Mouse (Mus musculus): ENCODE measurements around the gene Sf3a3.

Gene Sf3a3

GRCm38 (mm10) chr4:124714545-124715481 lies at the start of gene Sf3a3:
Gene Sf3a3, plus strand, starts transcription at chr4:124714776.
- Histone ChIP-seq H3K36me3 (ENCODE audit: control insufficient read depth, insufficient read depth, low read length, poor library complexity, severe bottlenecking) (peaks cover 4% of the 10 kb centered on the region), H3K27me3 (ENCODE audit: control insufficient read depth, insufficient read depth, low read length, poor library complexity, severe bottlenecking) (no peaks in the 10 kb centered on the region)

GRCm38 (mm10) chr4:124667476-124668033 lies 47.0 kb upstream of the Sf3a3 start:
- DNase-seq (ENCODE audit: low read depth, low spot score) = no peak
- Histone ChIP-seq H3K27me3 (ENCODE audit: control insufficient read depth, insufficient read depth, low read length, poor library complexity, severe bottlenecking) (no peaks in the 10 kb centered on the region; the same call in 1 of the 2 replicates), H3K36me3 (ENCODE audit: control insufficient read depth, insufficient read depth, low read length, poor library complexity, severe bottlenecking) (no peaks in the 10 kb centered on the region)

More at GRCm38 (mm10) chr4:124714545-124715481, at the start of gene Sf3a3:
- DNase-seq (ENCODE audit: low read depth, low spot score) = peak; percentile 98

- DNase-seq (ENCODE audit: low read depth, low spot score) = no peak
- no peaks in the 10 kb centered on the region; the same call in 1 of the 2 replicates for H3K27me3 ChIP-seq (ENCODE audit: control insufficient read depth, insufficient read depth, low read length, poor library complexity, severe bottlenecking)
- no peaks in the 10 kb centered on the region for H3K36me3 ChIP-seq (ENCODE audit: control insufficient read depth, insufficient read depth, low read length, poor library complexity, severe bottlenecking)
These were observed 46.5 kb upstream of the Sf3a3 start for GRCm38 (mm10) chr4:124668078-124668477.

GRCm38 (mm10) chr4:124670232-124670631 lies 44.3 kb upstream of the Sf3a3 start:
- no peaks in the 10 kb centered on the region for H3K36me3 ChIP-seq (ENCODE audit: control insufficient read depth, insufficient read depth, low read length, poor library complexity, severe bottlenecking)
- peaks cover 1% of the 10 kb centered on the region; the same call in 1 of the 2 replicates for H3K27me3 ChIP-seq (ENCODE audit: control insufficient read depth, insufficient read depth, low read length, poor library complexity, severe bottlenecking)
- no peak for DNase-seq (ENCODE audit: low read depth, low spot score)

DNA sequence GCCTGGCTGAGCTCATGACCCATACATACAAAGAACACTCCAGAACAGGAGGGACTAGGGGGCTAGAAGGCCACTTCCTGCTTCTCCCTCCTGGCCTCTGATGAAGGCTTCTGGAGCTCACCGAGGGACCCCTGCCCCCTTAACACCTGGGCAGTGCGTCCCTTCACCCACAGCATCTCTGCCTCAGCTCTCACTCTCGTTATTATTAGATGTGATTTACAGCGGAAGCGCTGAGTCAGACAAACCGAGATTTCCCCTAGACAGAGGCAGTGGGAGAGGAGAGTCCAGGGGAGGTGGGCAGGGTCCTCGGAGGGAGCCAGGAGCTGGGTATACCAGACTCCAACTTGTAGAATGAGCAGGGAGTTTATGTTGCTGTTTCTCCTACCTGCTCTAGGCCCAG lies 43.0 kb upstream of the Sf3a3 start:
- Histone ChIP-seq H3K27me3 (ENCODE audit: control insufficient read depth, insufficient read depth, low read length, poor library complexity, severe bottlenecking) (peaks cover 1% of the 10 kb centered on the region; the same call in 1 of the 2 replicates), H3K36me3 (ENCODE audit: control insufficient read depth, insufficient read depth, low read length, poor library complexity, severe bottlenecking) (no peaks in the 10 kb centered on the region)
- no peak for DNase-seq (ENCODE audit: low read depth, low spot score)

GRCm38 (mm10) chr4:124672347-124673320 lies 41.9 kb upstream of the Sf3a3 start:
- DNase-seq (ENCODE audit: low read depth, low spot score) = peak; percentile 19
- Histone ChIP-seq H3K27me3 (ENCODE audit: control insufficient read depth, insufficient read depth, low read length, poor library complexity, severe bottlenecking) (peaks cover 1% of the 10 kb centered on the region; the same call in 1 of the 2 replicates), H3K36me3 (ENCODE audit: control insufficient read depth, insufficient read depth, low read length, poor library complexity, severe bottlenecking) (no peaks in the 10 kb centered on the region)

- Histone ChIP-seq H3K36me3 (ENCODE audit: control insufficient read depth, insufficient read depth, low read length, poor library complexity, severe bottlenecking) (no peaks in the 10 kb centered on the region; the same call in 1 of the 2 replicates), H3K27me3 (ENCODE audit: control insufficient read depth, insufficient read depth, low read length, poor library complexity, severe bottlenecking) (peaks cover 1% of the 10 kb centered on the region; the same call in 1 of the 2 replicates)
- no peak for DNase-seq (ENCODE audit: low read depth, low spot score)
These were observed 40.1 kb upstream of the Sf3a3 start for GRCm38 (mm10) chr4:124674334-124675032.

DNA sequence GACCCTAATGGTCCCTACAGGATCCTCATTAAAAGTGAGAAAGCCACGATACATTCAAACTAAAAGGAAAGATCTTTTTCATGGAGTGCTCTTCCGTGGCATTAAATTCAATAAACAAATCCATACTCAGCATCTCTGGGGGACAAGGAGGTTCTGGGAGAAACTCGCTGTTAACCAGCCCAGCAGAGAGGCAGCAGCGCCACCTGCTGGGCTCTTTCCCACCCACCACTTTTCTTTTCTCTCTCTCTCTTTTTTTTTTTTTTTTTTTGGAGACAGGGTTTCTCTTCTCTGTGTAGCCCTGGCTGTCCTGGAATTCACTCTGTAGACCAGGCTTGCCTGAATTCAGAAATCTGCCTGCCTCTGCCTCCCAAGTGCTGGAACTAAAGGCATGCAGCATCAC lies 39.5 kb upstream of the Sf3a3 start:
- H3K27me3 ChIP-seq (ENCODE audit: control insufficient read depth, insufficient read depth, low read length, poor library complexity, severe bottlenecking) = peaks cover 1% of the 10 kb centered on the region; the same call in 1 of the 2 replicates
- peak; percentile 67 for DNase-seq (ENCODE audit: low read depth, low spot score)

GRCm38 (mm10) chr4:124675958-124676357 lies 38.6 kb upstream of the Sf3a3 start:
- peaks cover 3% of the 10 kb centered on the region for H3K36me3 ChIP-seq (ENCODE audit: control insufficient read depth, insufficient read depth, low read length, poor library complexity, severe bottlenecking)
- peaks cover 1% of the 10 kb centered on the region; the same call in 1 of the 2 replicates for H3K27me3 ChIP-seq (ENCODE audit: control insufficient read depth, insufficient read depth, low read length, poor library complexity, severe bottlenecking)
- DNase-seq (ENCODE audit: low read depth, low spot score) = no peak

More for the DNA sequence above, 39.5 kb upstream of the Sf3a3 start:
- H3K36me3 ChIP-seq (ENCODE audit: control insufficient read depth, insufficient read depth, low read length, poor library complexity, severe bottlenecking) = no peaks in the 10 kb centered on the region; the same call in none of the 2 replicates

- H3K36me3 ChIP-seq (ENCODE audit: control insufficient read depth, insufficient read depth, low read length, poor library complexity, severe bottlenecking) = peaks cover 13% of the 10 kb centered on the region
- peak; percentile 51 for DNase-seq (ENCODE audit: low read depth, low spot score)
- no peaks in the 10 kb centered on the region for H3K27me3 ChIP-seq (ENCODE audit: control insufficient read depth, insufficient read depth, low read length, poor library complexity, severe bottlenecking)
These were observed 32.3 kb upstream of the Sf3a3 start for GRCm38 (mm10) chr4:124682270-124682669.

- no peak for DNase-seq (ENCODE audit: low read depth, low spot score)
- H3K36me3 ChIP-seq (ENCODE audit: control insufficient read depth, insufficient read depth, low read length, poor library complexity, severe bottlenecking) = peaks cover 13% of the 10 kb centered on the region
- no peaks in the 10 kb centered on the region for H3K27me3 ChIP-seq (ENCODE audit: control insufficient read depth, insufficient read depth, low read length, poor library complexity, severe bottlenecking)
These were observed 31.1 kb upstream of the Sf3a3 start for GRCm38 (mm10) chr4:124683474-124683873.

- peaks cover 13% of the 10 kb centered on the region for H3K36me3 ChIP-seq (ENCODE audit: control insufficient read depth, insufficient read depth, low read length, poor library complexity, severe bottlenecking)
- H3K27me3 ChIP-seq (ENCODE audit: control insufficient read depth, insufficient read depth, low read length, poor library complexity, severe bottlenecking) = no peaks in the 10 kb centered on the region
- DNase-seq (ENCODE audit: low read depth, low spot score) = peak; percentile 29
These were observed 29.6 kb upstream of the Sf3a3 start for GRCm38 (mm10) chr4:124685004-124685403.

GRCm38 (mm10) chr4:124685453-124685852 lies 29.1 kb upstream of the Sf3a3 start:
- DNase-seq (ENCODE audit: low read depth, low spot score) = no peak
- Histone ChIP-seq H3K27me3 (ENCODE audit: control insufficient read depth, insufficient read depth, low read length, poor library complexity, severe bottlenecking) (no peaks in the 10 kb centered on the region), H3K36me3 (ENCODE audit: control insufficient read depth, insufficient read depth, low read length, poor library complexity, severe bottlenecking) (peaks cover 11% of the 10 kb centered on the region)
